Mouse (Mus musculus): ENCODE results near the gene Kcnab1.

The Kcnab1 gene

DNA sequence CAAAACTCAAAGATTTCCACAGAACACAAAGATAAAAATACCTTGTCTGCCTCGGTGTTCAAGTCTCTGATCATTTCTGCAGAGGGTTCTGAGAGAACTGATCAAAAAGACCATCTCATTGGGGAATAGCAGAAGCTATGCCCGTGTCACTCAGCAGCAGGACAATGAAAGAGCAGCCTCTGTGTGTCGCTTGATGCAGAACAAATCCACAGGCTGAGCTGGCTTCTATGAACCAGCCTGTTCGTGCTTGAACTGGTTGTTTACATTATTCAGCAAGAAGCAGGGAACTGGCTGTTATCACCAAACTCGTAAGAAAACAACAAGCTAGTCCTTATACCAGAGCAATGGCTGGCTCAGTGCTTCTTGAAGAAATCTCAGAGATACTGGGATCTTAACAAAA is 193.4 kb downstream of the Kcnab1 start:
- in situ Hi-C loops (cut with MboI, MseI) = no loop called here

DNA sequence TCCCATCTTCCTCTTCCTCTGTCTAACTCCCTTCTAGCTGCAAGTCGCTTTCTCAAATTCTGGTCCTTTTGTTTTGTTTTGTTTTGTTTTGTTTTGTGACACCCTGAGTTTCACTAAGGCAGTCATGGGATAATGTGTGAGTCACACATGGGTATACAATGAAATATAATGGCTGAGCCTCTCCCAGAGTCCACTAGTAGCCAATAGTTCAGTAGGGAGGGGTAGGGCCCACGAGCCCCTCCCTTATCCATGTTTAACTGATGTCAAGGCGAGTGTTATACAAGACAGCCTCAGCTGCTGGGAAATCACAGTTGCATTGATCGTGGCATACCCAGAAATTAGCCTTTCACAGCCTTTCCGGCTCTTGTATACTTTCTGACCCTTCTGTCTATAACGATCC is 206.7 kb downstream of the Kcnab1 start:
- in situ Hi-C loops (cut with MboI, MseI) = no loop called here

DNA sequence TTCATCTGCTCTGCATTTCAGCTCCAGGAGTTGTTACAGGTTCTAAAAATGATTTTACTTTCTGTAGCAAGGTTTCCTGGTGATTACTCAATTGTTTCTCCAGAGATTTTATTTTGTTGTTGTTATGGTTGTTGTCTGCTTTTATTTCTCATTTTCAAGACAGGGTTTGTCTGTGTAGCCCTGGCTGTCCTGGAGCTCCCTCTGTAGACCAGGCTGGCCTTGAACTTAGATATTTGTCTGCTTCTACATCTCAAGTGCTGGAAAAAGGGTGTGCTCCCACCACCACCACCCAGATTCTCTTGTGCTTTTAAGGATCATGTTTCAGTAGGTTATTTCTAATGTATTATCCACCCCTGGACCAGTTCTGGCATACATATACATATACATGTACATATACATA is 207.6 kb downstream of the Kcnab1 start:
- in situ Hi-C loops (cut with MboI, MseI) = no loop called here

DNA sequence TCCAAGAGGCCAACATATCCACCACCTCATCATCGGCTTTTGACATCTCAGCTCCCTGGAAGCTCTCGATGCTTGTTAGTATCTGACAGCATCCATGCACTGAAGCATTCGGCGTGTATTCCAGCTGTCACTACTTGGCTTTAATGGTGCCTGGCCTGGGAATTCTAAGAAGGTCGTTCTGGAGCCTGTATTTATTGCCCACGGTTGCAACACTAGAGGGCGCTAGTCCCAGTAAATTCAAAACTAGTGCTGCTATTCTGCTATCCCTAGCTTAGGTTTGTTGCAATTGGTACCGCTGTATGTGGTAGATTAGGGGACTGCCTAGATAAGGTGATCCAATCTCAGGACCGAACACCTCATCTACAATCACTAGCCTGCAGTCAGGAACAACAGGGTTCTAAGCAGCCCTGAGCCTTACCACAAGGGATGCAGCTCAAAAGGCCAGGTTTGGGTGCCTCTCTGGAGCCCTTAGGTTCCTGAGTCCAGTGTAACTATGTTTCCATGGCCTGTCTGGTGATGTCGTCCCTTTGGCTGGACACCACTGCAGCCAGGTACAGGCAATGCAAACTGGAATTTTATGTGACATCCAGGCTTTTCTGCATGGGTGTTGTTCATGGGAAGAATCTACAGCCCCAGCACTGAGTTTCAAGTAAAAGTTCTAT is 208.8 kb downstream of the Kcnab1 start:
- in situ Hi-C loops (cut with MboI, MseI) = no loop called here

DNA sequence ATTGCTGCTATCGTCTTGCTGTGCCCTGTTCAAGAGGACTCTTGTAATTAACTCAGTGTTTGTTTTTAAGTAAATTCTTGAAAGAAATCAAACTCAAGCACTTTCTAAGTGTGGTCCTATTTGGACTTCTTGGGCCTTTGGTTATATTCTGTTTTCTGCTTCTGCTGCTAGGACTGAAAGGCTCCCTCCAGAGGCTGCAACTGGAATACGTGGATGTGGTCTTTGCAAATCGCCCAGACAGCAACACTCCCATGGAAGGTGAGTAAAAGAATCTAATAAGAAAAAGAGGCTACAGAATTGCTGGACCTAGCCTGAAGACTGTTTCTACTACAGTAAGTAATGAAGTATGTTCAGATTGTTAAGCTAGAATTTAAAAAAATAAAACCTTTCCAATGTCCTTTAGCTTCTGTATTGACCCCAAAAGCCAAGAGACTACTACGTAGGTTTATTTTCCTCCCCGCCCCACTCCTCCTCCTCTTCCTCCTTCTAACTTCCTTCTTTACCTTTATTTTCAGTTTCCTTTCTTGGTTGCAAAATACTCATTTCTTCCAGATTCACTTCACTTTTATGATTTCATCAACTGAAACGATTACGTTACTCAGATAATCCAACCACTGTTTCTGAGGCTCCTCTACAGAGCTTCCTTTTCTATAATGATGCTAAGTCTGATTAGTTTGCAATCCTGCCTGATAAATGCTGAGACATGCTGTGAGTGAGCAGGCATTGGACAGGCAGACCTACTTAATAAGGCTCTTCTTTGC is 210.2 kb downstream of the Kcnab1 start:
- in situ Hi-C loops (cut with MboI, MseI) = no loop called here

DNA sequence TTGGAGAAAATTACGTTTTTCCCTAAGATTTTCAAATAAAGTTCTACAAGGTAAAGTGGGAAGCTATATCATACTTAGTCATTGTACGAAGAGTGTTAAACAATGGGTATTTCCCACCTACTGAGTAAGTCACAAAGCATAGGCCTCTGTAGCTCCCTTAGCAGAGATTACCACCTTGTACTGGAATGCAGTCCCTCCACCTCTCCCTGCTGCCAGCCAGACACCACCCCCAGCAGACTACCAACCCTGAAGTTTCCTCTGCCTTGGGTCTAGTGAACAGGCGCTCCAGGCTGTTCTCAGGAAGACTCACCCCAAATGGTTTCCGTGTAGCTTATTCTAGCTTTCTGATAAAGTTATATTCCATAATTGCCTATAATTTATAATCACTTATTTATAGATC is 211.8 kb downstream of the Kcnab1 start:
- in situ Hi-C loops (cut with MboI, MseI) = no loop called here

DNA sequence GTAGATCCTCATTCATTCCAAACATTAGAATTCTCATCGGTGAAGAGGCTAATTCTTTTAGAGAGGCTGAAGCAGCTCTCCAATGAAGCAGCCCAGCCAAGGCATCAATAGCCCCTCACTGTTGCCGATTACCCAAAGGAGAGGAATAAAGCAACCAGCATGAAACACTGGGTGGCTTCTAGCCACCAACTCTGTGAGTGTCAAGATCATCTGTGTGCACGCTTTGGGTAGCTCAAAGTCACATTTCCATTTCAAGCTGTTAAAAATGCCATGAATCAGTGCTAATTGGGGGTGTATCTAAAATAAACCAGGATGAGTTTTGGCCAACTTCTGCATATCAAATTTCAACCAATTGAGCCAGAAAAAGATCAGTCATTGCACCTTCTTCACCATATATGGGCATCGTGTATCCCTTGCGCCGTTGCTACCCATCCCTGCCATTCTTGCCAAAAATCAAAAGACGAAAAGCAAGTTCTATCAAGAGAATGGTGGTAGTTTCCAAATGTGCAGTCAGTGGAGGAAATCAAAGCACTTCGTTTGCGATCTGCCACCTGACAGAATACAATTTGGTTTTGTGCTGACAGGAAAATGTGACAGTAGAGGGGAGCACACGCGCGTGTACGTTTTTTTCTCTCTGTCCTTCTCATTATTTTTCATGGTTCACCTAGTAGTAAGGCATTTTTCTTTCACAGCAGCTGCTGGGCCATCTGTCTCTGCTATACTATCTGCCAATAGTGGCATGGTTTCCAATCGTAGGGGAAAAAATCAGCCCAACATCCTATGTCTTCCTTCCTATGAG is 213.0 kb downstream of the Kcnab1 start:
- in situ Hi-C loops (cut with MboI, MseI) = no loop called here

DNA sequence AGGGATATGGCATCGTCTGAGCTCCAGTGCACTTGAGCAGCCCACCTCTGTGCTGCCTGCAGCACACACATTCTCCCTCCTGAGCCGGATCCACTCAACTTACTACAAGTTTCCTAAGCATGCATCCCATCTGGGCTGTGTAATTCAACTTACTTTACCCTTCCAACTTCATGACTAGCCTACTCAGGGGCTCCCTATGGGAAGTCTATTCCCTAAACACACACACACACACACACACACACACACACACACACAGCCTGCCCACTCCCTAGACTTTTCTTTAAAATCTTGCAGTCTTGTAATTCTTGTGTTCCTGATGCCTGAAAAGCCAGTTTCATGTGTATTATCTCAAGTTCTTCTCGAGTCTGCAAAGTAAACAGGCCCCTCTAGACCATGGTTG is 216.1 kb downstream of the Kcnab1 start:
- in situ Hi-C loops (cut with MboI, MseI) = no loop called here

DNA sequence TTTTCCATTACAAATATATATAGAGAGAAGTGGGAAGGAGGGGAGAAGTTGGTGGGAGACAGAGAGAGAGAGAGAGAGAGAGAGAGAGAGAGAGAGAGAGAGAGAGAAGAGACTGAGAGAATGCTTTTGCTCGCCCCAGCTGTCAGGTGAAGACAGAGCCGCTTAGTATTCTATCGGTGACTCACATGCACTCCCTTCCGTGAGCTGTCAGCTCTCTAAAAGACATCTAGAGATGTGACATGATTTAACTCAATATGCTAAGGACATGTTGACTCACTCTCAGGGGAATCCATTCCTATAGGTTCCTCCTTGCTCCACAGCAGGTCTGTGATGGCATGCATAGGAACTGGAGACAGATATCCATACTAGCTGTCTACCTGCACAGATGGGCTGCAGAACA is 219.6 kb downstream of the Kcnab1 start:
- in situ Hi-C loops (cut with MboI, MseI) = no loop called here

DNA sequence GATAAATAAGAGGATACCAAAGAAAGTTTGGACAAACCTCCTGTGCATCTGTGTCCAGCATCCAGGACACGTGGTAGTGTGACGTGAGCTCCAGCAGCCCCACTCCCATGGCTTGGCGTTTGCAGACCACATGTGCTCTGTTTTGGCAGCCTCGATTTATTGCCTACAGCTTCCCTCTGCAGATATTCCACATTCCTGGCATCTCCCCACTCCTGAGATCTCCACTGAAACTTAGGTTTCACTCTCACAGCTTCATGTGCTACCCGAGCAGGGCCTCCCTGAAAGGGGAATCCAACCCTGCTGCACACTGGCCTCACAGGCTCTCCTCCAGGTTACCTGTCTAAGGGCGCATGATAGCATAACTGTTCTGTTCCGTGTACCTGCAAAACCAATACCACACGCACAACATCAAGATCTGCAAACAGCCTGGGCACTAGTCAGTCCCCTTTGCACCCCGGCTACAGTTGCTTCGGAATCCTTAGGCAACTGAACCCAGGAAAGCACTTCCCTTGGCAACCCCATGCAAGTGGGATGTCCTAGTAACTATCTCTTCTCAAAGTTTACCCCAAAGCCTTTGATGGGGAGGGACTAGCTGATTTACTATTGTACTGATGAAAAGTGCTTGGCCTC is 228.8 kb downstream of the Kcnab1 start:
- in situ Hi-C loops (cut with MboI, MseI) = no loop called here

DNA sequence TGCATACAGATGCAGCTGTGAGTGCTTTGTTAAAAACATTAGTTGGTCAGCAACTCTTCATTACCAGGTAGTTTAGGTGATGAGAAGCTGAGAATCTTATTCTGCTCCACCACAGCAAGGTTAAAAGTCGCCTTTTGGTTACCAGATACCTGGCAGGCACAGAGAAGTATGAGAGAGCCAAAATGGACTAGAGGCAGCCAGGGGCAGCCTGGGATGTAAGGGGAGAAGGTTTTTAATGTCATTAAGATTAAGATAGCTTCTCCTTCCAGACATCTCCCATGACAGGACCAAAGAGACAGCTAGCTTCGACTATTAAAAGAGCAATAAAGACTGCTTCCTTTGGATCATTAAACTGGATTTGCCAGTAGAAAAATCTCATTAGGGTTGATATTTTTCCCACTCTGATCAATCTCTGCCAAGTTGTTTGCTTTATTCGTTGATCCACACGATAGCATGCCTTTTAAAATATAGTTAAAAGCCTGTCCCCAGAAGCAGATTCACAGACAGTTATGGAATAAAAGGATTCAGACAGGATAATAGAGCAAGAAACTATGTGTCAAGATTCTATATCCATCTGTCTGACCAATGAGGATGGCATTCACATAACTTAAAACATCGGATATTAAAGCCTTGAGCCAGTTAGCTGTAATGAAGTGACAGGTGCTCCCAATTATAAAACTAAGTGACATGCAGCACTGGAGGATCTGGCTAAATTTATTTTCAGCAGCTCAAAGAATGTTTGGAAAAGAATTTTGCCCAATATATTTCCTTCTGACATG is 231.2 kb downstream of the Kcnab1 start:
- in situ Hi-C loops (cut with MboI, MseI) = no loop called here

DNA sequence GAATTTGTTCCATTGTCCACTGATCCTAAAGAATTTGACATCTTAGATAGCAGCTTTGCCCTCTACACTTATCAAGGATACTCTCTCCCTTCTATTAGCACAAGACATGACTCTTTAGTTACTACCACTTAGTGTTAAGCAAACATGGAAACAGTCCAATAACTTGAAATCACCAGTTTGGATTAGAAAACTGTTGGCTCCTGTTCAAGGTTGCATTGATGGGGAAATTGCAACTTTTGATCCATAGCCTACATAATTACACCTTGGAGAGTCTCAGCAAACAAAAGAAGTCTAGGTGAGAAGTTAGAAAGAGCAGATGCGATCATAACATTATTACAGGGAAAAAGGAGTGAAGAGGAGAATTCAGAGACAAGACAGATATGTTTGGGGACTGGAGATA is 237.0 kb downstream of the Kcnab1 start:
- in situ Hi-C loops (cut with MboI, MseI) = no loop called here

DNA sequence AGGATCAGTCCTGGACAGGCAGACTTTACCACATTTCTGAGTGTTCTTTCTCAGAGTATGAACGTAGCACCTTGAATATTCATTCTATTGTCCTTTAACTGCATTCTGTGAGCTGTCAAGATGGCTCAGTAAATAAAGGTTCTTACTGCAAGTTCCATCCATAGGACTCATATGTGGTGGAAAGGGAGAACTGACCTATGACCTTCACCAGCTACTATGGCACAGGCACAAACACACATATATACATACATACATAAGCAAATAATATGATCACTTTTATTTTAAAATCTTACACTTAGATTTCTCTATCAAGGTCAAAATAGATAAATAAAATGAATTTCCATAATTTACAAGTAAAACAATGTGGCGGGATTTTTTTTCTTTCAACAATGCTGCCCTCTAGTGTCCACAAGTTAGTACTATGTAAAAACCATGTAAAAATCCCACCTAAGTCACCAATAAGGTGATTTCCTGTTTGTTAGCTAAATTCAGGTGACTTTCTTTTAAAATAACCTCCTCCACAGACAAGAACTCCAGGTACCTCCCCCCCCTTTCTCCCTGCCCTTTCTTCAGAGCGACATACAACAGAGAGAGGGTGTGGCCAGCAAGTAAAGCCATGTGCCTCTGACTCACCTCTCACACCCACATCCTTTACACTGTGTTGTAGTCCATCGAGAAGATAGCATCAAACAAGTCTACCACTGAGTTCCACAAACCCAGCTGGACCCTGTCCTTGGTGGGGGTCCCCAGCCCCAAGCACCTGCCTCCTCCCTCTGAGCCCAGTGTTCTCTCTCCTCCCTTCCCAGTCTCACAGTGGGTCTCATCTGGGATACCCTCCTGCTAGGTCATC is 243.3 kb downstream of the Kcnab1 start:
- in situ Hi-C loops (cut with MboI, MseI) = loop anchor here (25.0 kb wide), 1 partner anchor 1365 kb away; the partner anchor contains the start of gene Gmps

DNA sequence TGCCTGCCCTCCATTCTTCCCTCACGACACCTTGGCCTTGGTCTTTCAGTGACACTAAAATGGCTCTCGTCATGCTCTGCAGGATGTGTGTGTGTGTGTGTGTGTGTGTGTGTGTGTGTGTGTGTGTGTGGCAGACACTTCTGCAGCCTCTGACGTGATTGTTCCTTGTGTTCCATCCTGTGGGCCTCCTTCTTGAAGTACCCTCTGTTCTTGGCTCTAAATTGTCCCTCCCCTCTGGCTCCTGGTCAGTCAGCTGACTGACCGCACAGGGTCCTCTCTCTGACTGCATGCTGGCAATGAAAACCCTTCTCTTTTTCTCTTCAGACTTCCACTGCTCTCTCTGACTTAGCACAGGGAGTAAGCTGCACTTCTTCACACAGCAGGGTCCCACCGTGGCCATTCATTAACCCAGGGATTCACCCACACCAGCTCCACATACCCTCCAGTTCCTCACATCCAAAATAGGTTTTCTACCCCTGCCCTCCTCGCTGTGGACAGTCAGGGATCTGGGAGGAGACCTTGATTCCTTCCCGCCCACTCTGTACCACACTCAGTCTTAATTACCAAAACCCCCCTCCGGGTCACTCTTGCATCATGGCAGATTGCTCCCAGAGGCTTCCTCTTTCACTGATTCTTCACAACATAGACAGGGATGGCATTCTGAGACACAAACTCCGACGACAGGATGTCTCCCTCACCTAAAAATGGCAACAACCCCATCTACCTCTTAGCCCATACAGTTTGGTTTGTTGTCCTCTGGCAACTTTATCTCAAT is 244.3 kb downstream of the Kcnab1 start:
- in situ Hi-C loops (cut with MboI, MseI) = loop anchor here (25.0 kb wide), 1 partner anchor 1366 kb away; the partner anchor contains the start of gene Gmps

DNA sequence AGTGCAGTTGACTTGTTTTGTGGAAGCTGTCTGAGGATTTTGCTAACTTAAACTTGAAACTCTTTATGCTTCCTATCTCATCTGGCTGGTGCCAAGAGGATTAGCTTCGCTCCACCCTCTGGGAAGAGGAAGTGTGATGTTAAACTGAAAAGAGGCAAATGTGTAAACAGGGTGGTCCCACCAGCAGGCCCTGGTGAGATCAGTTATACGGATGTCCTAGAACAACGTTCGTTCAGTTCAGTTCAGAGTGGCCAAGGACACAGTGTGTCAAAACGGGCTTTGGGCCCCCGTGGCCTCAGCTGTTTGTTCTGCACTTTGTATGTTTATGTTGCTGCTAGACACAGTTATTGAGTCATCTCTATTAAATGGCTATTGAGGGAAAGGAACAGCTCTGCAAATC is 246.3 kb downstream of the Kcnab1 start:
- in situ Hi-C loops (cut with MboI, MseI) = loop anchor here (25.0 kb wide), 1 partner anchor 1368 kb away; the partner anchor contains the start of gene Gmps

DNA sequence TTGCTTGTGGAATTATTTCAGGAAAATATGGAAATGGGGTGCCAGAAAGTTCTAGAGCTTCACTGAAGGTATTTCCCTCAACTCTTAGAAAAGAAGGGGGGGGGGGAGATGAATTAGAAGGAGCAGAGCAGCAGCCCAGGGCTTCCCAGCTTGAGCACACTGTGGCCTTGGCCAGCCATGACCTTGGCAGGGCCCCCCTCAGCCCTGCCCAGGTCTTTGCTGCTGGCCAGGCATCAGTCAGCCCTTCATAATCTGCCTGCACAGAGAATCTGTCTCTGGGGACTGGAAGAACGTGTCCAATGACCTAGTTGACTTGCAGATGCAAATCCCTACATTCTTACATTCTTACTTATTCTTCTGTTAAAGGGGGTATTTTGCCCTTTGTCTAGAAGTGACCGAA is 249.1 kb downstream of the Kcnab1 start:
- in situ Hi-C loops (cut with MboI, MseI) = loop anchor here (25.0 kb wide), 1 partner anchor 1371 kb away; the partner anchor contains the start of gene Gmps

DNA sequence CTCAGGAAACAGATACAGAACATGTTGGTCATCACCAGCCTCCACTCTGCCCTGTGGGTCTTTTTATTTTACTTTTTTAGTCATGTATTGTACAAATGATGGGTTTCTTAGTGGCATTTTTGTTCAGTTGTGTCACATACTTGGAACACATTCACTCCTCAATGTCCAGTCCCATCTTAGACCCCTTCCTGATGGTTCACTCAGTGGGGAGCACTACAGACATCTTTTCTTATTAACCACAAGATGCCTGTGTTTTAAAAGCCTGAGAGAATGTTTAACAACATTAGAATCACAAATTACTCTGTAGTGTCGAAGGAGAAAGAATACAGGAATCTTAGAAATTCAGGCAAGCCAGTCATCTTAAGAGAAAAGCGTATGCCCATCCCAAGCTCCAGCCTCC is 249.7 kb downstream of the Kcnab1 start:
- in situ Hi-C loops (cut with MboI, MseI) = loop anchor here (25.0 kb wide), 1 partner anchor 1372 kb away; the partner anchor contains the start of gene Gmps

DNA sequence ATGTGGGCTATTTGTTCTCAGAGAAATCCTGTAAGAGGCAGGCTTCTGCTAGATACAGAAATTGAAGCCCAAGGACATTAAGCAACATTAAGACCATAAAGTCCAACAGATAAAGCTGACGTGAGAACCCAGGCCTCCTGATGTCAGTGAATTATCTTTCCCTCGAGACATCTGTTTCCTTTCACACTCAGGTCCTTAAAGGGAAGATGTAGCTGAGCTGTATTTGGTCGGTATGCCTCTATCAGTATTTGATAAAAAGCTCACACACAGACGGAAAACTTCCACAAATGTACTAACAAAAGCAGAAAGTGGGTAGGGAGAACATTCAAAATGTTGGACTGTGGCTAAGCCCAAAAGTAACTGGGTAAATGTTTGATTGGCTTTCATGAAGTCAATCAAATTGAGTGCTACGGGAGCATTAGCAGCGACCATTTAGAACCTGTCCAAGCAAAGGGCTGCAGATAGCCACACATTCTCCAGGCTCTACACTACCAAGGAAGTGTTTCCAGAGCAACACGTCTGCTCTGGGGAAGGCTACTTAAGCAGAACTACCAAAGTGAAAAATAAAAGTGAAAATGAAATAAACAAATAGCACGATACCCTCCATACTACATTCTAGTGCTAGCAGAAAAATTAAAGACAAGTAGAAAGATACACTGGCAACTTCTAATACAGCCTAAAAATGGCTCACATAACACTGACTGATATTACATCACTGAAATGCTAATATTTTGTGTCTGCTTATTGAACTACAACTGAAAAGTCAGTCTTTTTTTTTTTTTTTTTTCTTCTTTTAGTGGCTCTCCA is 251.2 kb downstream of the Kcnab1 start:
- in situ Hi-C loops (cut with MboI, MseI) = loop anchor here (25.0 kb wide), 1 partner anchor 1373 kb away; the partner anchor contains the start of gene Gmps

Data from T-helper 1 cell (primary cell).